Comparison of ENCODE assay signal across 16 mouse cellular contexts in the genomic region with DNA sequence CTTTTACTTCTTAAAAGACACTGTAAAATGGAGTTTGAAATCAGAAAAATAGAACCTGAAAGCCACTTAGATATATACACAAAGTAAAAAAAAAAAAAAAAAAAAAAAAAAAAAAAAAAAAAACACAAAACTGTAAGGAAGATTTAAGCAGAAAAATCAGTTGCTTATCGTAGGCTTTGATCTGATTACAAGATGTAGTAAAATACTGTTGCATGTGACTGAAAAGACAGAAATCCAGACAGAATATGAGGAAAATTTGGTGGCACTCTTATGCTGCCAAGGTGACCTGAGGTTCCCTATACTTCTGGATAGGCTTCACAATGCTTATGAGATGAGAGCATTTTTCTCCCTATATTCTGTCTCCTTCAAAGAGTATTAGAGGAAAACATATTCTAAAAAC.
"Had no signal": no experiment of that assay in that cellular context is flagged by ENCODE, and none has a peak within 500 bp of the region (broad histone marks: within the 10 kb centered on the region; RNA-seq: fewer than 3 reads in every experiment).

No protein-coding gene starts in this region.

- H3K4me1 ChIP-seq: neural tube, embryonic 13.5 days; neural tube, embryonic 15.5 days; stomach, embryonic 15.5 days had no signal

- H3K36me3 ChIP-seq: neural tube, embryonic 13.5 days; neural tube, embryonic 15.5 days; stomach, embryonic 15.5 days had no signal

- H3K4me2 ChIP-seq: neural tube, embryonic 13.5 days; neural tube, embryonic 15.5 days; stomach, embryonic 15.5 days had no signal

- DNase-seq: retina, postnatal 1 day; right cerebral cortex, adult 18-20 months; right cerebral cortex, postnatal 14 days; right cerebral cortex, postnatal 25 days; right cerebral cortex, postnatal 4 days; spleen, adult 18-20 months; thymus, adult 18-20 months; thymus, adult 2 months; thymus, postnatal 14 days; thymus, postnatal 25 days; thymus, postnatal 36 days; thymus, postnatal 4 days had no signal

- H3K9me3 ChIP-seq: neural tube, embryonic 13.5 days; neural tube, embryonic 15.5 days; stomach, embryonic 15.5 days had no signal

- H3K4me3 ChIP-seq: neural tube, embryonic 13.5 days; neural tube, embryonic 15.5 days; stomach, embryonic 15.5 days had no signal

- H3K27me3 ChIP-seq: neural tube, embryonic 13.5 days; neural tube, embryonic 15.5 days; stomach, embryonic 15.5 days had no signal

- H3K9ac ChIP-seq: neural tube, embryonic 13.5 days; neural tube, embryonic 15.5 days; stomach, embryonic 15.5 days had no signal

- H3K27ac ChIP-seq: neural tube, embryonic 13.5 days; neural tube, embryonic 15.5 days; stomach, embryonic 15.5 days; stomach, postnatal 0 days had no signal
